Mouse (Mus musculus) embryonic facial prominence, embryonic 10.5 days (tissue): Measurements from ENCODE around the gene P4ha3. TPM values are rescaled to one million over a fixed set of nuclear protein-coding genes. Genes with fewer than 3 reads are reported as not detected.

Source experiments
- DNase-seq: peaks from one replicate; pipeline ENCODE4 v3.0.0-alpha.2; 2017; ENCODE audit warnings: low spot score
- H3K27ac ChIP-seq: fragments of 300-500 bp; sonication (generic); replicated peaks from 2 replicates; pipeline ENCODE4 v1.5.1; 2016; ENCODE audit warnings: mild to moderate bottlenecking
- H3K27me3 ChIP-seq: fragments of 300-500 bp; sonication (generic); replicated peaks from 2 replicates; pipeline ENCODE4 v1.6.1; 2016; ENCODE audit warnings: low read depth, mild to moderate bottlenecking; ENCODE audit not compliant: poor library complexity, severe bottlenecking
- H3K36me3 ChIP-seq: fragments of 300-500 bp; sonication (generic); replicated peaks from 2 replicates; pipeline ENCODE4 v1.6.1; 2016; ENCODE audit warnings: mild to moderate bottlenecking, moderate library complexity
- H3K4me1 ChIP-seq: fragments of 300-500 bp; sonication (generic); 2 replicates; pipeline ENCODE4 v1.6.1; 2016
- H3K4me3 ChIP-seq: fragments of 300-500 bp; sonication (generic); 2 replicates; pipeline ENCODE4 v1.5.1; 2016; ENCODE audit warnings: mild to moderate bottlenecking, moderate library complexity
- H3K9me3 ChIP-seq: fragments of 300-500 bp; sonication (generic); 2 replicates; pipeline ENCODE4 v1.6.1; 2016; ENCODE audit warnings: mild to moderate bottlenecking
- WGBS: fragments of 180-500 bp; shearing (Covaris S2); methylation state at CpG from one replicate; pipeline ENCODE4 v1.1.7; 2016; 5-methylcytosine and 5-hydroxymethylcytosine counted together
- polyA plus RNA-seq: library from polyadenylated mRNA; unstranded; fragments of >200 nt; fragmentation: Nextera tagmentation; extraction: Ambion mirVana; gene quantifications from 2 replicates; pipeline ENCODE4 v1.2.1, GENCODE M21; 2016

The P4ha3 gene
- polyA plus RNA-seq, 1 experiment from 2014 or later = 2.3 TPM

DNA sequence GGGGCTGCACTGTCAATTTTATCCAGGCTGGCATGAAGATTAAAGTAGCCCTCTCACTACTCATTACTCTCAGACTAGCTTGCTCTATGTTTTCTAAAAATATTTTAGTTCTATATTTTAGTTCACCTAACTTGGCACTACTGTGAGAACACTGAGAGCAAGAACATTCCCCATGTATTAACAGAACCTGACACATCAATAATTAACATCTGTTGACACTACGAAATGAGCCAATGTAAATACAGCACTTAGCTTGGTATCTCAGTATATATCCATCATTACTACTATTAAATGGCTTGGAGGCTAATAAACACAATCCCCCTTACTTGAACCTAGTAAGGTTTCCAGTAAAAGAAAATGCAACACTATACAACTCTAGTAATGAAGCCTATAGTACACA lies 71.4 kb downstream of the P4ha3 start:
- H3K4me3 ChIP-seq = no peak overlapping the region
- DNase-seq = no peak
- H3K36me3 ChIP-seq = peaks cover 40% of the 10 kb centered on the region
- 94% methylated on average over 1 of the region's 1 CpGs for WGBS
- H3K9me3 ChIP-seq = no peaks in the 10 kb centered on the region
- H3K27me3 ChIP-seq = no peaks in the 10 kb centered on the region
- no peak overlapping the region for H3K27ac ChIP-seq
- H3K4me1 ChIP-seq = no peaks in the 10 kb centered on the region

DNA sequence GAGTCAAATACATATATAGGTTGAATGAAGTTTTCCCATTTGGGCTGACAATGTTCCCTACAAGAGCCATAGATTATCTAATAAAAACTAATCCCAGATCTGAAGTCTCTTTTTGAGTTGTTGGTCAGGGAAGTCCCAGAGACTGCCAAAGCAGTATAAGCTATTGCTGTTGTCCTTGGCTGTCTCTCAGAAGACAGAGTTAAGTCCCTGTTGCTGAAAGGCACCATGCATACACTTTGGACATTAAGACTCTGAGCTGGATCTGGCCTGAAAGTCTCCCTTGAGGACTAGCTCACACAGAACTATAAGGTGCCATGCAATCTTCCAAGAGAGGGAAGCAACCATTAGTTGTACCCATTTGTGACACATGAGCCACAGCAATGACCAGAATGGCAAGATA lies 72.5 kb downstream of the P4ha3 start:
- H3K4me1 ChIP-seq = no peaks in the 10 kb centered on the region
- H3K27me3 ChIP-seq = no peaks in the 10 kb centered on the region
- no peak overlapping the region for H3K4me3 ChIP-seq
- DNase-seq = no peak
- no peaks in the 10 kb centered on the region for H3K9me3 ChIP-seq
- H3K36me3 ChIP-seq = peaks cover 31% of the 10 kb centered on the region
- no peak overlapping the region for H3K27ac ChIP-seq

DNA sequence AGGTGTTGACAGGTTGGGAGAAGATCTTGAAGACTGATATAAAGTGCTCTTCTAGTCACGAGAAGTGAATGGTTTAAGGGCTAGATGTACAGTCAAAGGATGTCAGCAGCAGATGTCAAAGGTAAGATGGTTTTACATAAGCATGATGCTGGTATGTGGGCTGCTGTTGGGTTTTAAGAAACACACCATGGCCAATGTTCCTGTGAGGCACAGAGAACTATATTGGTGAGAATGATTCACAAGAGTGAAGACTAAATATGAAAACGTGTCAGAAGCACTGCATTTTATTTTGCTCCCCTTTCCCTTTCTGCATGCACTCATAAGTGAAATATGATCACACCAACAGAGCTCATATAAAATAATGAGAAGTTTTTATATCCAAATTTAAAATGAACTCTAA lies 77.8 kb downstream of the P4ha3 start:
- Histone ChIP-seq H3K27me3 (no peaks in the 10 kb centered on the region), H3K4me1 (peaks cover 13% of the 10 kb centered on the region), H3K27ac (no peak overlapping the region), H3K4me3 (no peak overlapping the region), H3K36me3 (peaks cover 20% of the 10 kb centered on the region), H3K9me3 (no peaks in the 10 kb centered on the region)
- no peak for DNase-seq
- 91% methylated on average over 2 of the region's 2 CpGs for WGBS

DNA sequence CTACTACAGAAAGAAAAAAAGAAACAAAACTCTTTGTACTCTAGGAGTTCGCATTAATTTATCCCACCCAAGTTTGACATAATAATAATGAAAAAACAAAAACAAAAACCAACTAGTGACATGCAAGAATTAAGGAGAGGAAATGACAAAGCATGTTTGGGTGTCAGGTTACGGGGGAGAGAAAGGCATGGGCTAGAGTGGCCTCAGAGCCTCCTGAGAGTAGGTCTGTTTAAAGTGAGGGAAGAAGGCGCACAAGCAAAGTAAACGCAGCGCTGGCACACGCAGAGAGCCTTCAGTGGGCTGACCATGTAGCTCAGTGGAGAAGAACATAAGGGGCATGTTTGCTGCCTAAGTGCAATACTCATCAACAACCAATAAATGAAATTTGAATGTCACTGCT lies 79.6 kb downstream of the P4ha3 start:
- H3K27ac ChIP-seq = no peak overlapping the region
- H3K27me3 ChIP-seq = no peaks in the 10 kb centered on the region
- DNase-seq = peak; percentile 12
- 49% methylated on average over 6 of the region's 6 CpGs for WGBS
- no peaks in the 10 kb centered on the region for H3K9me3 ChIP-seq
- H3K4me3 ChIP-seq = no peak overlapping the region
- peaks cover 24% of the 10 kb centered on the region for H3K36me3 ChIP-seq
- peaks cover 19% of the 10 kb centered on the region for H3K4me1 ChIP-seq

Other genes starting within 250 kb of the P4ha3 start
- gene Pold3, start 164.0 kb upstream of the P4ha3 start, polyA plus RNA-seq = 103 and 106 TPM in 2 replicates
- 27.0 and 28.3 TPM in 2 replicates for gene Lipt2, start 126.2 kb upstream of the P4ha3 start, polyA plus RNA-seq
- gene Kcne3, start 109.0 kb upstream of the P4ha3 start, polyA plus RNA-seq = 17.0 and 19.7 TPM in 2 replicates
- 4.0 and 4.4 TPM in 2 replicates for gene Pgm2l1, start 58.1 kb upstream of the P4ha3 start, polyA plus RNA-seq
- 37.5 and 38.8 TPM in 2 replicates for gene C2cd3, start 86.7 kb downstream of the P4ha3 start, polyA plus RNA-seq
- 83.0 and 88.8 TPM in 2 replicates for gene Ppme1, start 86.8 kb downstream of the P4ha3 start, polyA plus RNA-seq
- 0.11 TPM in 1 of 2 replicates, not detected in the other for gene Ucp3, start 187.5 kb downstream of the P4ha3 start, polyA plus RNA-seq
- 101 and 105 TPM in 2 replicates for gene Ucp2, start 207.8 kb downstream of the P4ha3 start, polyA plus RNA-seq
- 0.27 and 0.38 TPM in 2 replicates for gene Dnajb13, start 229.4 kb downstream of the P4ha3 start, polyA plus RNA-seq